Mouse (Mus musculus) limb, embryonic 14.5 days (tissue): ENCODE data around the gene Cobll1. TPM values are rescaled to one million over a fixed set of nuclear protein-coding genes. Genes with fewer than 3 reads are reported as not detected.
"Not testable (repeated sequence)": the region's sequence is repeated elsewhere in the genome, so short reads cannot be mapped to it uniquely, and the experiment has no call there.

ENCODE experiments used
- ATAC-seq: fragments of 200-750 bp; cut with Nextera tagmentation; 2 replicates; pipeline ENCODE4 v1.8.0; 2017; ENCODE audit warnings: low read depth, moderate number of reproducible peaks, moderate TSS enrichment; ENCODE audit not compliant: low FRiP score
- DNase-seq: peaks from one replicate; pipeline ENCODE4 v3.0.0-alpha.2; 2015; ENCODE audit warnings: low spot score
- H3K27ac ChIP-seq: fragments of 300-500 bp; sonication (generic); replicated peaks from 2 replicates; pipeline ENCODE4 v1.5.1; 2014; ENCODE audit warnings: low read depth, mild to moderate bottlenecking, low read length, moderate library complexity, mixed read lengths
- H3K27me3 ChIP-seq: fragments of 300-500 bp; sonication (generic); 2 replicates; pipeline ENCODE4 v1.6.1; 2014; ENCODE audit warnings: low read length, mixed read lengths; ENCODE audit not compliant: control insufficient read depth, insufficient read depth
- H3K36me3 ChIP-seq: fragments of 300-500 bp; sonication (generic); 2 replicates; pipeline ENCODE4 v1.6.1; 2014; ENCODE audit warnings: mild to moderate bottlenecking, low read length, moderate library complexity, mixed read lengths; ENCODE audit not compliant: control insufficient read depth, insufficient read depth
- H3K4me1 ChIP-seq: fragments of 300-500 bp; sonication (generic); 2 replicates; pipeline ENCODE4 v1.6.1; 2014; ENCODE audit warnings: antibody characterized with exemption, low read length, mixed read lengths; ENCODE audit not compliant: control insufficient read depth, insufficient read depth
- H3K4me2 ChIP-seq: fragments of 300-500 bp; sonication (generic); replicated peaks from 2 replicates; pipeline ENCODE4 v1.6.1; 2014; ENCODE audit warnings: low read depth, mild to moderate bottlenecking, low read length, moderate library complexity; ENCODE audit not compliant: severe bottlenecking
- H3K4me3 ChIP-seq: fragments of 300-500 bp; sonication (generic); replicated peaks from 2 replicates; pipeline ENCODE4 v1.5.1; 2014; ENCODE audit warnings: low read length
- H3K9ac ChIP-seq: fragments of 300-500 bp; sonication (generic); 2 replicates; pipeline ENCODE4 v1.6.1; 2014; ENCODE audit warnings: mild to moderate bottlenecking, low read depth, low read length, moderate library complexity; ENCODE audit not compliant: severe bottlenecking
- H3K9me3 ChIP-seq: fragments of 300-500 bp; sonication (generic); 2 replicates; pipeline ENCODE4 v1.6.1; 2016; ENCODE audit warnings: low read length; ENCODE audit not compliant: control insufficient read depth
- POLR2A ChIP-seq: fragments of 200-500 bp; IDR thresholded peaks from 2 replicates; pipeline ENCODE4 v1.8.0; 2012; ENCODE audit warnings: inconsistent platforms, mild to moderate bottlenecking, moderate library complexity, borderline replicate concordance; ENCODE audit not compliant: insufficient read depth, insufficient read length; ENCODE audit errors: extremely low read depth
- WGBS: fragments of 180-500 bp; shearing (Covaris S2); extraction: QIAGEN DNeasy Blood & Tissue Kit; methylation state at CpG from one replicate; pipeline ENCODE4 v1.1.7; 2014; 5-methylcytosine and 5-hydroxymethylcytosine counted together
- polyA plus RNA-seq, 2 experiments: library from polyadenylated mRNA; depleted of rRNA in 1 of 2; stranded (reverse) in 1 of 2; unstranded in 1 of 2; fragments of >200 nt; fragmentation: Nextera tagmentation in 1 of 2; extraction: Ambion mirVana in 1 of 2; gene quantifications; 2 replicates each; pipeline versions ENCODE4 v1.2.1 to v1.2.3; 2012 to 2014

Gene Cobll1
- polyA plus RNA-seq, 2 experiments = 3.1 to 5.1 TPM

- Histone ChIP-seq H3K4me3 (no peak overlapping the region), H3K4me1 (no peaks in the 10 kb centered on the region), H3K27ac (no peak overlapping the region), H3K4me2 (no peak overlapping the region), H3K9me3 (no peaks in the 10 kb centered on the region), H3K36me3 (no peaks in the 10 kb centered on the region), H3K27me3 (0 out of 2 replicates have a peak, but pooled peaks cover 4% of the 10 kb centered on the region), H3K9ac (no peak overlapping the region)
- no peak for TF ChIP-seq POLR2A
- ATAC-seq = no peak
- 42% methylated on average over 6 of the region's 6 CpGs for WGBS
- no peak for DNase-seq
These were observed 36.3 kb upstream of the Cobll1 start for GRCm38 (mm10) chr2:65275443-65276061.

- Histone ChIP-seq H3K4me1 (no peaks in the 10 kb centered on the region), H3K4me2 (no peak overlapping the region), H3K27ac (no peak overlapping the region), H3K9ac (no peak overlapping the region), H3K36me3 (no peaks in the 10 kb centered on the region), H3K4me3 (no peak overlapping the region), H3K27me3 (0 out of 2 replicates have a peak, but pooled peaks cover 4% of the 10 kb centered on the region), H3K9me3 (no peaks in the 10 kb centered on the region)
- ATAC-seq (no peak), DNase-seq (no peak)
- WGBS = 49% methylated on average over 2 of the region's 2 CpGs
- no peak for TF ChIP-seq POLR2A
These were observed 34.7 kb upstream of the Cobll1 start for GRCm38 (mm10) chr2:65273910-65274309.

- Histone ChIP-seq H3K4me1 (no peaks in the 10 kb centered on the region), H3K9me3 (no peaks in the 10 kb centered on the region), H3K9ac (no peak overlapping the region), H3K27me3 (no peaks in the 10 kb centered on the region), H3K4me3 (no peak overlapping the region), H3K27ac (no peak overlapping the region), H3K4me2 (no peak overlapping the region), H3K36me3 (no peaks in the 10 kb centered on the region)
- DNase-seq = no peak
- no peak for ATAC-seq
- no peak for TF ChIP-seq POLR2A
- WGBS = 65% methylated on average over 6 of the region's 6 CpGs
These were observed 29.5 kb upstream of the Cobll1 start for GRCm38 (mm10) chr2:65268731-65269130.

GRCm38 (mm10) chr2:65267834-65268233 is 28.6 kb upstream of the Cobll1 start:
- Histone ChIP-seq H3K4me3 (no peak overlapping the region), H3K27me3 (no peaks in the 10 kb centered on the region), H3K4me2 (no peak overlapping the region), H3K4me1 (no peaks in the 10 kb centered on the region), H3K9me3 (no peaks in the 10 kb centered on the region), H3K36me3 (no peaks in the 10 kb centered on the region), H3K27ac (no peak overlapping the region), H3K9ac (no peak overlapping the region)
- 33% methylated on average over 4 of the region's 4 CpGs for WGBS
- ATAC-seq (no peak), DNase-seq (no peak)
- TF ChIP-seq POLR2A = no peak

- Histone ChIP-seq H3K27me3 (no peaks in the 10 kb centered on the region), H3K9me3 (no peaks in the 10 kb centered on the region), H3K4me2 (no peak overlapping the region), H3K36me3 (no peaks in the 10 kb centered on the region), H3K9ac (no peak overlapping the region), H3K27ac (no peak overlapping the region), H3K4me3 (no peak overlapping the region), H3K4me1 (no peaks in the 10 kb centered on the region)
- no peak for DNase-seq
- WGBS = 84% methylated on average over 5 of the region's 5 CpGs
- ATAC-seq = no peak
- no peak for TF ChIP-seq POLR2A
These were observed 27.5 kb upstream of the Cobll1 start for GRCm38 (mm10) chr2:65266576-65267299.

GRCm38 (mm10) chr2:65262251-65262650 is 23.0 kb upstream of the Cobll1 start:
- no peak for ATAC-seq
- 76% methylated on average over 4 of the region's 4 CpGs for WGBS
- no peak for TF ChIP-seq POLR2A

GRCm38 (mm10) chr2:65260828-65261227 is 21.6 kb upstream of the Cobll1 start:
- not testable (repeated sequence) for H3K4me1 ChIP-seq, H3K4me2 ChIP-seq, H3K36me3 ChIP-seq, H3K27ac ChIP-seq, H3K9me3 ChIP-seq, H3K4me3 ChIP-seq, ATAC-seq, H3K9ac ChIP-seq, H3K27me3 ChIP-seq, DNase-seq
- WGBS = 68% methylated on average over 6 of the region's 6 CpGs

More at GRCm38 (mm10) chr2:65262251-65262650, 23.0 kb upstream of the Cobll1 start:
- H3K9ac ChIP-seq = no peak overlapping the region
- H3K27me3 ChIP-seq = no peaks in the 10 kb centered on the region
- no peak overlapping the region for H3K4me3 ChIP-seq
- H3K9me3 ChIP-seq = no peaks in the 10 kb centered on the region
- H3K4me2 ChIP-seq = no peak overlapping the region
- no peak for DNase-seq
- H3K36me3 ChIP-seq = no peaks in the 10 kb centered on the region
- no peak overlapping the region for H3K27ac ChIP-seq
- H3K4me1 ChIP-seq = no peaks in the 10 kb centered on the region
